Mouse (Mus musculus): ENCODE measurements around the gene Zfp239. TPM values are rescaled to one million over a fixed set of nuclear protein-coding genes. Genes with fewer than 3 reads are reported as not detected.
A peak's percentile ranks its signal among the peaks of the same experiment; 100 is the strongest.
"Not testable (repeated sequence)": the region's sequence is repeated elsewhere in the genome, so short reads cannot be mapped to it uniquely, and the experiment has no call there.

The Zfp239 gene
- polyA plus RNA-seq, 1 experiment: 0.36 TPM

DNA sequence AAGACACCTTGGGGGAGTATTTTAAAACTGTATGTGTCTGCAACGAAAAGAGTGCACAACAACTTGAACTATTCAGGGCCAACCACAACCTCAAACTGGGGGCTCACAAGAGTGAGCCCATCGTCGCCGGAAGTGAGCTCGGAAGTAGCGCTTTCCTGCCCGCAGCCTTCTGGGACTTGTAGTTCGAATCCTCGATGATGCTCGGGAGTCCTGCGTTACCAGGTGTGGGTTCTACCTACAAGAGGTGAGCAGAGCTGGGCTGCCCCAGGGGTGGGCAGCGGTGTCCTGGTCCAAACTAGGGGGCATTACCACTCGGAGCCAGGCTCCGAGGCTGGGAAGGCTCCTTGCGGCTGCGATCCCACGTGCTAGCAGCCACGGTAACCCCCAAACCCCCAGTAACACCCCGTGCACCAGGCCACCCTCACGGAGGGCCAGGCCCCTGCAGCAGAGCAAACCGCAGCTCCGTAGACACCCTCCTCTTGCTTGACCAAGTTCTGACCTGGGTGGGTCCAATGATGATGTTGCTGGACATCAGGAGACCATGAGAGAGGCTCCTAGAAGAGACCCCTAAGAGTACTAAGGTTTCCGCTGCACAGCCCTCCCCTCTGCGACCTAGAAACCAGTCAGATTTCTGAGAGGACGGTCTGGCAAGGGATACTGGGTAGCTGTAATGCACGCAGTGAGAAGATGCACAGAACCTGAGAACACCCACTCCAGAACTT, 1.2 kb downstream of the Zfp239 start:
- peaks cover 5% of the 10 kb centered on the region for H3K4me1 ChIP-seq (ENCODE audit: control insufficient read depth, insufficient read depth, insufficient read length, low read length)
- H3K27ac ChIP-seq (replicated peaks; ENCODE audit: low read depth, low read length): no peak overlapping the region
- peak overlapping the region; percentile 87 for H3K4me3 ChIP-seq (ENCODE audit: insufficient read depth, low read depth, low read length)

DNA sequence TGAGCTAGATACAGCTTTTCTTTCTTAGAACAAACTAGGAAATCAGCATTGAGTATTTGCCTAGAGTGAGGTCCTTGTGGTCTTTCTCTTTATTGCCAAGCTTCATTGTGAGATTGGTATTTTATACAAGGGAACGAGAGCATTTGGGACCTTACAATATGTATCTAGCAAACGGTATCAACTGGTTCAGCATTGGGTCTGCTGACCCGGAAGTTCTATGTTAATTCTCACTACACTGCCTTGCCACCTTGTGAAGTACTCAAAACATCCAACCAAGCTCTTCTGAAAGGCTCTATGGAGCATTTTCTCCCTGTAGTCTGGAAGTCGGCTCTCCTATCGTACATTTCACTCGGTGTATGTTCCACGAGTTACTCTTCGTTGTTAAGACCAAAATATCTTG, 1.9 kb downstream of the Zfp239 start:
- no peak overlapping the region for H3K27ac ChIP-seq (replicated peaks; ENCODE audit: low read depth, low read length)

DNA sequence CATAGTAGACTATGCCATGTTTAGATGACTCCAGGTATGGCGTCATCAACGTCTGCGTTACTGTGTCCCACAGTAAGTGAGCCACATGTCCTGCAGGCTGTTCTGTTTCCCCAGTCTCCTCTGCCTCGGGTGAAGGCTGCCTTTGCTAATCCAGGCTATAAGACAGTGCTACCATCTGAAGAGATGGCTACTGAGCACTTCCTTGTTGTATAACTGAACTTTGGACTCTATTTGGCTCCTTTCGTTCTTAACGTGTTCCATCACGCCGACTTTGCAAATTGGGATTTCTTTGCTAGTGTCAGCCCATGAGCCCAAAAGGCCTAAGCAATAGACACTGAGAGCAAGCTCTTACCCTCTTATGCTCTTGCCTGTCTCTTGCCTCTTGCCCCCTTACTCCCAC, 6.3 kb downstream of the Zfp239 start:
- peaks cover 2% of the 10 kb centered on the region; the same call in 1 of the 2 replicates for H3K4me1 ChIP-seq (ENCODE audit: control insufficient read depth, insufficient read depth, insufficient read length, low read length)
- no peak overlapping the region for H3K4me3 ChIP-seq (ENCODE audit: insufficient read depth, low read depth, low read length)
- H3K27ac ChIP-seq (replicated peaks; ENCODE audit: low read depth, low read length): no peak overlapping the region

More for the DNA sequence above, 1.9 kb downstream of the Zfp239 start:
- Histone ChIP-seq H3K4me1 (ENCODE audit: control insufficient read depth, insufficient read depth, insufficient read length, low read length) (peaks cover 5% of the 10 kb centered on the region), H3K4me3 (ENCODE audit: insufficient read depth, low read depth, low read length) (no peak overlapping the region)

- H3K4me3 ChIP-seq (ENCODE audit: insufficient read depth, low read depth, low read length): no peak overlapping the region
- no peak overlapping the region for H3K27ac ChIP-seq (replicated peaks; ENCODE audit: low read depth, low read length)
- H3K4me1 ChIP-seq (ENCODE audit: control insufficient read depth, insufficient read depth, insufficient read length, low read length): no peaks in the 10 kb centered on the region; the same call in 1 of the 2 replicates
Observed at GRCm38 (mm10) chr6:117871034-117871433, 9.1 kb downstream of the Zfp239 start.

DNA sequence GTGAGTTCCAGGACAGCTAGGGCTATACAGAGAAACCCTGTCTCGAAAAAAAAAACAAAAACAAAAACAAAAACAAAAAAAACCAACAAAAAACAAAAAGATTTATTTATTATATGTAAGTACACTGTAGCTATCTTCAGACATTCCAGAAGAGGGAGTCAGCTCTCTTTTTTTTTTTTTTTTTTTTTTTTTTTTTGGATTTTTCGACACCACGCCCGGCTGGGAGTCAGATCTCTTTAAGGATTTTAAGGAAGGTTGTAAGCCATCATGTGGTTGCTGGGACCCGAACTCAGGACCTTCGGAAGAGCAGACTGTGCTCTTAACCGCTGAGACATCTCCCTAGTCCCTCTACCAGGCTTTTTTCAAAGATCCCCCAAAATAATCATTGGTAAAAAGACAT, 11.6 kb downstream of the Zfp239 start:
- H3K4me1 ChIP-seq (ENCODE audit: control insufficient read depth, insufficient read depth, insufficient read length, low read length): not testable (repeated sequence)

DNA sequence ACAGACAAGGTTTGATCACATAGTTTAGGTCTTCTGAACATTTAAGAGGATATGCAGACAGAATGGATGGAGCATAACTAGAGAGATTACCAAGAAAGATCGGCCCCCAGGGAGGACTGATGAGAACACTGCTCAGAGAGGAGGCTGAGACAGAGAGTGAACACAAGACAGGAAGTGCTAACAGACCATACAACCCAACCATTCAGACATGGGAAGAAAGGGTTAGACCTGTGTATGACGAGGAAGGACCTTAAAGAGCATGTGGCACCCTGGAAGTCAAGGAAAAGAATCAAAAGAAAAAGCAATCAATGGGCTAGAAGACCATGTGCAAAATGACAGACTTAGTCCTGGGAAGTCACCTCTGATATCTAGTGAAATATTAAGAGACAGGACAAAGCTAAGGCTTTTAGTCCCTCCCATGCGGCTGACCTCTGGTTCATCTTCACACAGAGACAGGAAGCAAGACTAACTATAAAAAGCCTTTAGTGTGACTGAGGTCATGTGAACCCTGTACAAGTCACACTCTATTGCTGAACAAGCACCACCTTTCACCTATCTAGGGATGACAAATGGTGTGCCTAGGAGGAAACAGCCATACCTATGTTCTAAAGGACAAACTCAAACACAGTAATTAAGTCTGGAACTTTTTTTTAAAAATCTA, 12.9 kb downstream of the Zfp239 start:
- Histone ChIP-seq H3K4me3 (ENCODE audit: insufficient read depth, low read depth, low read length) (no peak overlapping the region), H3K4me1 (ENCODE audit: control insufficient read depth, insufficient read depth, insufficient read length, low read length) (no peaks in the 10 kb centered on the region; the same call in 1 of the 2 replicates), H3K27ac (replicated peaks; ENCODE audit: low read depth, low read length) (no peak overlapping the region)

More for the DNA sequence above, 11.6 kb downstream of the Zfp239 start:
- not testable (repeated sequence) for H3K27ac ChIP-seq (replicated peaks; ENCODE audit: low read depth, low read length); H3K4me3 ChIP-seq (ENCODE audit: insufficient read depth, low read depth, low read length)

DNA sequence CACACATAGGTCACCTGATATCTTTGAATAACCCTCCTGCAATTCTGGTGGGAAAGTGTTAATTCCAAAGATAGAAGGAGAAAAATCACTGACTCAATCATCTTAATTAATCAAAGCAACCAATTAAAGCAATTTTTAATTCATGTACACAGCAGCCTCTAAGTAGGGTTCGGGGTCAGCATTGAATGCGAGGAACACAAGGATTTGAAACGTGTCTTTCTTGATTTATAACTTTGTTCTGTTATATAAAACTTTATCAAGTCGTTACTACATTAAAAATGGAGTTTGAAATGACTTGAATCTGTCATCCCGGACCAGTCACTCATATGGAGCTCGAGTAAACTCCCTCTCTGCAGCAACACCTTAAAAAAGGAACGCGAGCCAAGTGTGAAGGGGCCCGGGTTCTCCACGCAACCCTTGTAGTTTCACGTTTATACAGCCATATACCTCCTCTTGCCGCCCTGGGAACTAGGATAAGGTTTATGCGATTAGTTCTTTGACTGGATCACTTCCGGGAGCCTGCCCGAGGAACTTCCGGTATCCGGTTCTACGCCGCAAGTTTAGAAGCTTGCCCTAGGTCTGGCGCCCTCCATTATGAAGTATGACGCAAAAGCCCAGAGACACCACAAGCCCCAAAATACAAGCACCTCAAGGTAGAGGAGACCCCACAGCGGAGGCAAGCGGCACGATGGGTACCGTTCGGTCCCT, 17.0 kb downstream of the Zfp239 start:
- Histone ChIP-seq H3K4me3 (ENCODE audit: insufficient read depth, low read depth, low read length) (peak overlapping the region; percentile 76), H3K27ac (replicated peaks; ENCODE audit: low read depth, low read length) (peak overlapping the region; percentile 99), H3K4me1 (ENCODE audit: control insufficient read depth, insufficient read depth, insufficient read length, low read length) (peaks cover 7% of the 10 kb centered on the region; the same call in 1 of the 2 replicates)

GRCm38 (mm10) chr6:117879408-117880115, 17.7 kb downstream of the Zfp239 start:
- peaks cover 7% of the 10 kb centered on the region; the same call in 1 of the 2 replicates for H3K4me1 ChIP-seq (ENCODE audit: control insufficient read depth, insufficient read depth, insufficient read length, low read length)
- H3K27ac ChIP-seq (replicated peaks; ENCODE audit: low read depth, low read length): peak overlapping the region; percentile 99
- peak overlapping the region; percentile 76 for H3K4me3 ChIP-seq (ENCODE audit: insufficient read depth, low read depth, low read length)

DNA sequence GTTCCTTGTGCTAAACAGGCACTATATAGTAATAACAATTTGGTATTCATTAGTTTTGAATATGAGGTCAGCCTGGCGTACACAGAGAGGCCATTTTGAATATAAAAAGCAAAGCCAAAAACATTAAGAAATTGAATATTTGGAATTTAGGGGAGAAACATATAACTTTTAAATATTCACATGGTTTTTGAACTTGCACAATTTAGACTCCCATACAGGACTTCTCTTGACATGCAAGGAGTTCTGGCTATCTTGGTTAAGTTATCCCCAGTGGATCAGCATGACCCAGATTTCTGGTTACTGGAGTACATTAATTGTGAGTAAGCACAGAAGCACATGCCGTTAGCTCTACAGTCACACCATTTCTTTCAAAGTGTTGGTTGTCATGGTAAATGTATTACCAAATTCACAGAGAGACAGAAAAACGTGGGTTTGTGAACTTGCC, 18.5 kb downstream of the Zfp239 start:
- Histone ChIP-seq H3K4me3 (ENCODE audit: insufficient read depth, low read depth, low read length) (peak overlapping the region; percentile 27), H3K4me1 (ENCODE audit: control insufficient read depth, insufficient read depth, insufficient read length, low read length) (peaks cover 7% of the 10 kb centered on the region; the same call in 1 of the 2 replicates), H3K27ac (replicated peaks; ENCODE audit: low read depth, low read length) (peak overlapping the region; percentile 41)

DNA sequence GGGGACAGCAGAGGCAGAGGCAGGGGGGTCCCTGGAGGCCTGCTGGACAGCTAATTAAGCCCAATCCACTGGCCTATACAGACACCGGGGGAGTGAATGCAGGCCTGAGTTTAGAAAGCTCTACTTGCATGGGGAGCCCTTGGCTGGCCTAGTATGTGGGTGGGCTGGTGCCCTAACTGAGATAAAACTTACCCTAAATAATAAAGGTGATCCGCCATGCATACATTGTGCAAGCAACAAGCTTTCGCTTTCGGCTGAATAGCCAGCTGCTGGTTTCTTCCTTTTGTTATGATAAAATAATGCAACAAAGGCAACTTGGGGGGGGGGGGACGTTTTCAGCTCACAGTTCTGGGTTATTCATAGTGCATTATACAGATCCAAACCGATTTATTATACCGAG, 19.3 kb downstream of the Zfp239 start:
- H3K27ac ChIP-seq (replicated peaks; ENCODE audit: low read depth, low read length): peak overlapping the region; percentile 41; the same call in 1 of the 2 replicates
- H3K4me3 ChIP-seq (ENCODE audit: insufficient read depth, low read depth, low read length): no peak overlapping the region
- peaks cover 7% of the 10 kb centered on the region; the same call in 1 of the 2 replicates for H3K4me1 ChIP-seq (ENCODE audit: control insufficient read depth, insufficient read depth, insufficient read length, low read length)

GRCm38 (mm10) chr6:117881997-117882396, 20.1 kb downstream of the Zfp239 start:
- no peak overlapping the region; the same call in 1 of the 2 replicates for H3K27ac ChIP-seq (replicated peaks; ENCODE audit: low read depth, low read length)
- no peak overlapping the region for H3K4me3 ChIP-seq (ENCODE audit: insufficient read depth, low read depth, low read length)
- H3K4me1 ChIP-seq (ENCODE audit: control insufficient read depth, insufficient read depth, insufficient read length, low read length): peaks cover 7% of the 10 kb centered on the region; the same call in 1 of the 2 replicates

- H3K4me3 ChIP-seq (ENCODE audit: insufficient read depth, low read depth, low read length): no peak overlapping the region
- H3K27ac ChIP-seq (replicated peaks; ENCODE audit: low read depth, low read length): no peak overlapping the region
- peaks cover 3% of the 10 kb centered on the region; the same call in 1 of the 2 replicates for H3K4me1 ChIP-seq (ENCODE audit: control insufficient read depth, insufficient read depth, insufficient read length, low read length)
Observed at GRCm38 (mm10) chr6:117885943-117886342, 24.0 kb downstream of the Zfp239 start.

DNA sequence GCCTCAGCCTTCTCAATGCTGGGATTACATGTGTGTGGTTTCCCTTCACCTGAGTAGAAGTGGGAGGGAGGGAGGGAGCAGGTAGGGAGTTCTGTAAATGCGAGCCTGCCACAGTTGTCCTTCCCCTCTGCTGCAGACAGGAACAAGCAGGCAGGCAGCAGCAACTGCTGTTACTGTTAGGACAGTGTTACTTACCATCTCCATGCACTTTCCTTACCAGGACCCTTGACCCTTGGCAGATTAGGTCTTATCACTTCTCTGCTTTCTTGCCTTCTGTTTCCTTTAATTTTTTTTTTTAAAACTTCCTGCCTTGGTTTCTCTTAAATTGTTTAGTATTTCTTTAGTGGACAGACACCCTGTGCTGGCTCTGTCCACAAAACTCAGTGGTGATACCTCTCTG, 26.1 kb downstream of the Zfp239 start:
- Histone ChIP-seq H3K4me3 (ENCODE audit: insufficient read depth, low read depth, low read length) (no peak overlapping the region), H3K4me1 (ENCODE audit: control insufficient read depth, insufficient read depth, insufficient read length, low read length) (no peaks in the 10 kb centered on the region; the same call in none of the 2 replicates), H3K27ac (replicated peaks; ENCODE audit: low read depth, low read length) (no peak overlapping the region)

- Histone ChIP-seq H3K4me1 (ENCODE audit: control insufficient read depth, insufficient read depth, insufficient read length, low read length) (no peaks in the 10 kb centered on the region; the same call in none of the 2 replicates), H3K4me3 (ENCODE audit: insufficient read depth, low read depth, low read length) (no peak overlapping the region), H3K27ac (replicated peaks; ENCODE audit: low read depth, low read length) (no peak overlapping the region)
Observed at GRCm38 (mm10) chr6:117888642-117889096, 26.8 kb downstream of the Zfp239 start.

Measured in brown adipose tissue, adult 24 weeks (tissue).